Mouse (Mus musculus) gastrocnemius, postnatal 10 days (tissue): Measurements from ENCODE around the gene Cadps2. TPM values are rescaled to one million over a fixed set of nuclear protein-coding genes. Genes with fewer than 3 reads are reported as not detected.
A peak's percentile ranks its signal among the peaks of the same experiment; 100 is the strongest.

Experiments
- DNase-seq: peaks from one replicate; pipeline ENCODE4 v3.0.0; 2021; ENCODE audit warnings: mixed read lengths
- total RNA-seq, 2 experiments: library from RNA; stranded (reverse); gene quantifications; 2 replicates each; pipeline ENCODE4 v1.2.3; 2021

Cadps2 gene
- total RNA-seq, 2 experiments from 2014 or later = 0.93 to 1.3 TPM

DNA sequence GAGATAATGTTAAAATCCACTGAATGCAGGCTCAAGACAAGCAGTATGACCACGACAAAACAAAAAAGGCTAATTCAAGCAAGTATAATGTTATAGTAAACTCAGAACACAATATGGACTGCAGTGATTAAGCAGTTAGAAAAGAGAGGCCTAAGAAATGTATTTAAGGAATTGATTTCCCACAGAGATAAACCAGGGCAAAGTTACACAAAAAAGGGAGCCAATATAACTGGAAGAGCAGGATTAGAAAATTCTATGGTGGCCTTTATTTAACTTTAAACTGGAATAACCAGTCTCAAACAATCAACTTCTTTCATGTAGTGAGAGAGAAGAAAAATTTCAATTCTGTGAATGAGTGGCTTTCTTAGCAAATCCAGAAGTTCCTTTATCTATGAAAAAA, 289.3 kb downstream of the Cadps2 start:
- DNase-seq = no peak

GRCm38 (mm10) chr6:23523710-23524109, 315.5 kb downstream of the Cadps2 start:
- DNase-seq = no peak

DNA sequence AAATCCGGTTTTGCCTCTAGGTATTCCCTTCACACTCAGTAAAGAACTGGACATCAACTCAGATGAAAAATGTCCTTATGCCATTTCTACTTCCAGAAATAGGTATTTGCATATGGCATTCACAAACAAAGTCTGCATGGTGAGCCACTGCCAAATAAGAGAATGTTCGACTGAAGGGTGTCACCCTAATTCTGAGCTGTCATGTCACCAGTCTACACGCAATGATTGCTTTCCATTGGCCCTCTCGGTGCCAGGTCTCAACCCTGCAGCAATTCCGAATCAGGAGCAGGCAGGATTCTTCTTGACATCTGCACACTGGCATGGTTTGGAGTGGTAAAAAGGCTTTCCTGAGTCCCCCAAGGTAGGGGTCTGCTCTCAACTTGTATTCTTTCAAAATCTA, 316.7 kb downstream of the Cadps2 start:
- no peak for DNase-seq

GRCm38 (mm10) chr6:23498611-23499010, 340.6 kb downstream of the Cadps2 start:
- no peak for DNase-seq

DNA sequence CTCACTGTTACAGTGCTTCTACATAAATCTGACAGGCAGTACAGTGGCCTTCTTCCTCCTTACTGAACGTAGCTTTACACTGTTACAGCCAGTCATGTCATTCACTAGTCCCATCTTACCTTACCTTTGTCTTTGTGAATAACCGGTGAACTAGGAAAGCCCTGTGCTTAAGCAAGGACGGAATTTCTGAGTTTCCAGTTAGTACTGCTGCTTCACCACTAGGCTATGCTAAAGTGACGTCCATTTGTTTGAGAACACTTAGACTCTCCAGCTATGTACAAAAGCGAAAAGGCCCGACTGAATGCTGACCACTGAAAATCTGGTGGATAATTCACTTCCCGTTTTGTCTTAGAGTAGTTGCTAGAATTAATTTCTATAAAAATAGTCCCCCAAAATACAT, 347.4 kb downstream of the Cadps2 start:
- no peak for DNase-seq

GRCm38 (mm10) chr6:23490431-23490830, 348.8 kb downstream of the Cadps2 start:
- DNase-seq = no peak

DNA sequence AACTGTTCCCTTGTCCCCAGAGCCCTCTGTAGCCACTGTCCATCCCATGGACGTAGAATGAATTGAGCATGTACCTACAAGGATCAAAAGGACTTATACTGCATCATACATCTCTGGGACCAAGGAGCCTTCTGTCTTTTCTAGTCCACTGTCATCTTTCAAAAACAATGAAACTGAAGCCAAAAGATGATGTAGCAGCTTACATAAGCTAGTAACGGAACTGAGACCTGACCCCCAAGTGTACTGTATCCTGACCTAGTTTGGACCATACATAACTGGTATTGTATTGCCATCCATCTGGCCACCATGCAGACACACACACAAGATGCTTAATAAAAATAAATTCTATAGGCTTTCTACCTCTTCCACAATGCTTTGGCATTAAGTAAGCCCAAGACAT, 350.2 kb downstream of the Cadps2 start:
- DNase-seq = no peak

DNA sequence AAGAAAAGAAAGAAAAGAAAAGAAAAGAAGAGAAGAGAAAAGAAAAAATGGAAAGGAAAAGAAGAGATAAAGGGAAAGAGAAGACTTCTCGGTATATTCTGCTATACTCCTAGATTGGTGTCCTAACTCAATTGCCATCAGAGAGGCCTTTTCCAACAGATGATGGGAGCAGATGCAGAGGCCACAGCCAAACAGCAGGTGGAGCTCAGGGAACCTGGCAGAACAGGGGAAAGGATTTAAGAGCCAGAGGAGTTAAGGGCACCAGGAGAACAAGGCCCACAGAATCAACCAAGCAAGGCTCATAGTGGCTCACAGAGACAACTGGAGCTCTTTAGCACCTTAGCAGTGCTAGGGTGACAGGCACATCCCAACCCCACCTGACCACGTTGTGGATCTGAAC, 366.5 kb downstream of the Cadps2 start:
- no peak for DNase-seq

GRCm38 (mm10) chr6:23471830-23472229, 367.4 kb downstream of the Cadps2 start:
- no peak for DNase-seq

GRCm38 (mm10) chr6:23467885-23468284, 371.3 kb downstream of the Cadps2 start:
- DNase-seq = no peak

- no peak for DNase-seq
Measured at GRCm38 (mm10) chr6:23462600-23463280, 376.5 kb downstream of the Cadps2 start.

DNA sequence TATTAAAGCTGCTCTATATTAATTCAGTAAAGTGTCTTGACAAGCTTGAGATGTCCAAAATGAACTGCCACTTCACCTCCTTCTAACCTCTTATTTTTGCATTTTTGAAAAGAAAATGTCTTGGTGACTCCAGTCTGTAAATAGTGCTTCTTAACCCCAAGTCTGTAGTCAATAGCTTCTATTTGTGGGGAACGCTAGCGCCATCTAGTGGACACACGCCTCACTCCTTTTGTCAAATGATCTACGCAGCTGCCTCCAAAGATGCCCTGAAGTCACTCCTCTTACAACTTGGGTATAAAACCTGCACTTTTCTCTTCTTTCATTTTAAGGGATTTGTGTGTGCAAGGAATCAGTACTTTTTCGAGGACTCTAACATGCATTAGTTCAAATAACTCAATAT, 381.5 kb downstream of the Cadps2 start:
- peak; percentile 65 for DNase-seq

DNA sequence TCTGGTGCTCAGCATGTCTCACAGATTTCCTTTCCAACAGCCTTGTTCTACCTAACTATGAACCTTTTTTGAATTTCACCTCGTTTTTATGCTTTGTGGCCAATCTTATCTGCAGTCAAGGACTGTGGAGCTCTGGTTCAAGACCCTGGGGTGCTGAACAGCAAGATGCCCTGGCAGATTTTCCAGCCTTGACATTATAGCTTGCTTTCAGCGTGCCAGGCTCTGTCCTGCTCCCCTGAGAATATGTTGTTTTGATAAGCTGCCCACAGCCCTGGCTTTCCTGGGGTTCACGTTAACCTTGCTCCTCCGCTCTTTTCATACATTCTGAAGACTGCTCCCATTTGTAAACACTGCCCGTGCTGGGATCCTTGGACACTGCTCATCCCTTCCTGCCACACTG, 385.3 kb downstream of the Cadps2 start:
- DNase-seq = no peak

GRCm38 (mm10) chr6:23439897-23440296, 399.3 kb downstream of the Cadps2 start:
- no peak for DNase-seq

GRCm38 (mm10) chr6:23410256-23411049, 428.8 kb downstream of the Cadps2 start:
- DNase-seq = no peak

- DNase-seq = no peak
Measured at GRCm38 (mm10) chr6:23394131-23394530, 445.1 kb downstream of the Cadps2 start.

- no peak for DNase-seq
Measured at GRCm38 (mm10) chr6:23392711-23393110, 446.5 kb downstream of the Cadps2 start.

DNA sequence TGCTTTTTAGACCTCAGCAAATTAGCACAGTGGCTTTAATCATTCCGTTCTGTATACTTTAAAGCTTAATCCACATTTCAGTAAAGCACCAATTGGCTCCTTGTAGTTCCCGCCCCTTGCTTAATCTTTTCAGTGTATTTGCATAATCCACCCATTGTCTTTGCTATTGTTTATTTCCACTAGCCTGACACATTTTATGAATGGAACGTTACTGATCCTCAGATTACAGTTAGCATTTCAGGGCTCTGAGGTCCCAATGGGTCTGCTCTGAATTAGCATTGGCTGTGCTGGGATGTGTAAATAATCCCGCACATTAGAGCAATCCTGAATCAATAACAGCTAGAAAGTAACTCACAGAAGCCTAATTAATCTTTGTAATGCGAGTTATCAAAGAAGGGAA, 452.5 kb downstream of the Cadps2 start:
- no peak for DNase-seq

DNA sequence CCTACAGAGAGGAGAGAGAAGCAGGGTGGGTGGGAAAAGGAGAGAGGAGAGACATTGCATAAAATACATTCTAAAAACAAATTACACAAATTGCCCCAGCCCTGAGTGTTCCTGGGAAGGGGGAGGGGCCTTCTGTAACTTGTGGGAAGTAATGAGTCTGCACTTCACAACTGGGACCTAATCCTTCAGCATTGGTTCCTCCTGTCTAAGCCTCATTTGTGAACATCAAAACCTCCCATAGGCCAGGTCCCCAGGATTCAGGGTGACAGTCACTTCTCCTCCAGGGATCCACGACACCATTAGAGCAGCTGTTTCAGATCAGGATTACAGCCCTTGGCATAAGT, 456.2 kb downstream of the Cadps2 start:
- DNase-seq = no peak

DNA sequence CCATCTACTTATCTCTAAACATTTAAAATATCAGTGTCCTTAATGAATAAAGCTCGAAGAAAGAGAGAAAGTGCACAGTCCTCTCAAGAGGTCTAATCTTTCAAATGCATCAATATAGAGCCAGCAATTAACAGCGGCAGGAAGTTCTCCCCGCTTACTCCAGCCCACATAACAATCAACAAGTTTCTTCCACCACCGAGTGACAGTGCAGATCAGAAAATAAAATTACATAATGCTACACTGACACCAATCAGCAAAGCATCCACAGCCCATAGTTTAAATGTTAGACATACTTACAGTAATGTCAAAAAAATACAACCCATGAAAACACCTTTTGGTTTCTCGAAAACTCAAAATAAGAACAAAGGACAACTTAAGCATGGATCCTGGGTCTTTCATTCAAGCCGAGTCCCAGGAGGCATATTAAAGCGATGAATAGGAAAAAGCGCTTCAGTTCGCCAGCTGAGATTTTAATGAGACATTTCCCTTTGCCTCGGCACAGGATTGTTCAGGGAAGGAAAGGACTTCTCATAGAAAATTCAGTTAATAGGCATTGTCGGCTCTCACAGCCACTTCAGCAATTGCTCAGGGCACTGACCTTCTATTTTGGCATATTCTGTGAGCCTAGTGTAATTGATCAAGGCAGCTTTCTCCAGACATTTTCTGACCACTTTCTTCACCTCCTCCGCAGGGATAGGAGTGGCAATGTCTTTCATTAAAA, 456.8 kb downstream of the Cadps2 start:
- DNase-seq = no peak

- no peak for DNase-seq
Measured at GRCm38 (mm10) chr6:23376327-23376726, 462.9 kb downstream of the Cadps2 start.

GRCm38 (mm10) chr6:23361842-23362451, 477.3 kb downstream of the Cadps2 start:
- DNase-seq = no peak

DNA sequence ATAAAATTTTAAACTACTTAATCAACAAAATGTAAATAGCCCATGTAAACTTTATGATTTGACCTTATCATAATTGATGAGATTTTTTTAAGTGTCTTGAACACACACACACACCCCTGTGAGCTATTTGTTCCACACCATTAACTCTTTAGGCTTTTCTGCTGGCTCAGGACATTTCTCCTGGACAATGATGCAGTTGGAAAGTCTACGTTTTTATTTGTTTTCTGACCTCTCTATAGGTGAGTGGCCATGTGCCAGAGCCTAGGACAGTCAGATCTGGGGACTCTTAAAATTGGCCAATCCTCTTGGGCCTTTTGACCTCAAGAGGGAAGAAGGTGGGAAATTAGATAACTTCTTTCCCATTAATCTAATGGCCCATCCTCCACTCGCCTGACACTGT, 478.6 kb downstream of the Cadps2 start:
- DNase-seq = no peak
